Comparison of ENCODE assay signal across 28 mouse cellular contexts in the genomic region with DNA sequence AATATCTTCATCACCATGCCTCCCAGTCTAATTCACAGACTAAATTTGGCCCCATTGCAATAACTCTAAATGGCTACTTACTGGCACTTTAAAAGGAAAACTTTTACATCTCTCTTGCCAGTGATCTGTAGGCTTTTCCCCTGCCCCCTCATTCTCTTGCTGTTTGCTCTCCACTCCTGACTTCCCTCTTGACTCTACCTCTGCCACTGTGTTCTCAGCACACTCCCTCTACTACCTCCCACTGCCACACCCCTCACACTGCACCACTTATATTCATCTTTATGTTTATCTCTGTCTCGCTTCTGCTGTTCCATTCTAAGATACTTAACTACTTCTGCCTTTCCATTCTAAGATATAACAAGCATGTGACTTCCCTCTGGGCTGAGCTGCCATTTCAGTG.
"Had no signal": no experiment of that assay in that cellular context is flagged by ENCODE, and none has a peak within 500 bp of the region (broad histone marks: within the 10 kb centered on the region; RNA-seq: fewer than 3 reads in every experiment).

No protein-coding gene starts in this region.

- H3K4me2 ChIP-seq: embryonic facial prominence, embryonic 12.5 days; embryonic facial prominence, embryonic 13.5 days; embryonic facial prominence, embryonic 15.5 days; forebrain, embryonic 12.5 days; forebrain, embryonic 13.5 days; forebrain, embryonic 15.5 days had no signal

- H3K27ac ChIP-seq: embryonic facial prominence, embryonic 10.5 days; embryonic facial prominence, embryonic 12.5 days; embryonic facial prominence, embryonic 13.5 days; embryonic facial prominence, embryonic 15.5 days; forebrain, embryonic 10.5 days; forebrain, embryonic 12.5 days; forebrain, embryonic 13.5 days; forebrain, embryonic 15.5 days; gastrocnemius, adult 2 months had no signal

- H3K4me1 ChIP-seq: embryonic facial prominence, embryonic 10.5 days; embryonic facial prominence, embryonic 12.5 days; embryonic facial prominence, embryonic 13.5 days; embryonic facial prominence, embryonic 15.5 days; forebrain, embryonic 10.5 days; forebrain, embryonic 12.5 days; forebrain, embryonic 13.5 days; forebrain, embryonic 15.5 days had no signal

- ATAC-seq: forebrain, embryonic 13.5 days; forebrain, embryonic 14.5 days; forebrain, embryonic 15.5 days; forebrain, embryonic 16.5 days; forebrain, postnatal 0 days had no signal

- H3K9me3 ChIP-seq: embryonic facial prominence, embryonic 10.5 days; embryonic facial prominence, embryonic 12.5 days; embryonic facial prominence, embryonic 15.5 days; forebrain, embryonic 10.5 days; forebrain, embryonic 12.5 days; forebrain, embryonic 13.5 days; forebrain, embryonic 15.5 days had no signal

- H3K4me3 ChIP-seq: embryonic facial prominence, embryonic 10.5 days; embryonic facial prominence, embryonic 12.5 days; embryonic facial prominence, embryonic 13.5 days; embryonic facial prominence, embryonic 15.5 days; erythroblast, embryonic 14.5 days; forebrain, embryonic 10.5 days; forebrain, embryonic 12.5 days; forebrain, embryonic 13.5 days; forebrain, embryonic 15.5 days; gastrocnemius, adult 2 months had no signal

- H3K9ac ChIP-seq: embryonic facial prominence, embryonic 12.5 days; embryonic facial prominence, embryonic 13.5 days; embryonic facial prominence, embryonic 15.5 days; forebrain, embryonic 12.5 days; forebrain, embryonic 13.5 days; forebrain, embryonic 15.5 days; forebrain, postnatal 0 days had no signal

- H3K36me3 ChIP-seq: embryonic facial prominence, embryonic 10.5 days; embryonic facial prominence, embryonic 12.5 days; embryonic facial prominence, embryonic 13.5 days; embryonic facial prominence, embryonic 15.5 days; forebrain, embryonic 10.5 days; forebrain, embryonic 12.5 days; forebrain, embryonic 15.5 days had no signal

- DNase-seq: cerebellum, adult 18-20 months; cerebellum, adult 2 months; cerebellum, adult 8-10 months; cerebellum, adult 9-10 months; cerebellum, adult 9-11 months; cerebellum, postnatal 10 days; cerebellum, postnatal 14 days; cerebellum, postnatal 25 days; cerebellum, postnatal 36 days; embryo, embryonic 11 days; forebrain, postnatal 0 days; gastrocnemius, adult 2 months; gastrocnemius, postnatal 10 days; gastrocnemius, postnatal 14 days; gastrocnemius, postnatal 25 days; gastrocnemius, postnatal 36 days; heart, adult 11 months had no signal

- H3K27me3 ChIP-seq: embryonic facial prominence, embryonic 12.5 days; embryonic facial prominence, embryonic 13.5 days; embryonic facial prominence, embryonic 15.5 days; forebrain, embryonic 12.5 days; forebrain, embryonic 13.5 days; forebrain, embryonic 15.5 days had no signal
